Mouse (Mus musculus): ENCODE measurements around the gene Srcap.
"Not testable (repeated sequence)": the region's sequence is repeated elsewhere in the genome, so short reads cannot be mapped to it uniquely, and the experiment has no call there.

Srcap gene

GRCm38 (mm10) chr7:127489982-127490381 is 21.8 kb upstream of the Srcap start:
- no peak for DNase-seq (ENCODE audit: inconsistent age in 2 of 2, low spot score in 1 of 2)

GRCm38 (mm10) chr7:127491846-127492245 is 19.9 kb upstream of the Srcap start:
- DNase-seq (ENCODE audit: inconsistent age in 2 of 2, low spot score in 1 of 2) = no peak

- DNase-seq (ENCODE audit: inconsistent age in 2 of 2, low spot score in 1 of 2) = no peak
Measured at GRCm38 (mm10) chr7:127494648-127495047, 17.1 kb upstream of the Srcap start.

- no peak for DNase-seq (ENCODE audit: inconsistent age in 2 of 2, low spot score in 1 of 2)
Measured at GRCm38 (mm10) chr7:127497382-127497781, 14.4 kb upstream of the Srcap start.

GRCm38 (mm10) chr7:127498407-127498806 is 13.4 kb upstream of the Srcap start:
- peak; percentile 36 to 78 for DNase-seq (ENCODE audit: inconsistent age in 2 of 2, low spot score in 1 of 2)

GRCm38 (mm10) chr7:127508291-127508690 is 3.5 kb upstream of the Srcap start:
- DNase-seq (ENCODE audit: inconsistent age in 2 of 2, low spot score in 1 of 2) = no peak

GRCm38 (mm10) chr7:127509830-127510229 is 2.0 kb upstream of the Srcap start:
- not testable (repeated sequence) for DNase-seq (ENCODE audit: inconsistent age in 2 of 2, low spot score in 1 of 2)

- DNase-seq (ENCODE audit: inconsistent age in 2 of 2, low spot score in 1 of 2) = peak in 1 of 2 experiments; percentile 31
Measured at GRCm38 (mm10) chr7:127511241-127511640, 542 bp upstream of the Srcap start.

GRCm38 (mm10) chr7:127512231-127513015 is 640 bp downstream of the Srcap start:
- DNase-seq (ENCODE audit: inconsistent age in 2 of 2, low spot score in 1 of 2) = peak; percentile 95 to 98

GRCm38 (mm10) chr7:127513016-127513390 is 1.2 kb downstream of the Srcap start:
- peak in 1 of 2 experiments; percentile 45 for DNase-seq (ENCODE audit: inconsistent age in 2 of 2, low spot score in 1 of 2)

- peak; percentile 24 to 79 for DNase-seq (ENCODE audit: inconsistent age in 2 of 2, low spot score in 1 of 2)
Measured at GRCm38 (mm10) chr7:127513781-127514180, 2.0 kb downstream of the Srcap start.

GRCm38 (mm10) chr7:127515846-127516245 is 4.1 kb downstream of the Srcap start:
- DNase-seq (ENCODE audit: inconsistent age in 2 of 2, low spot score in 1 of 2) = no peak

- no peak for DNase-seq (ENCODE audit: inconsistent age in 2 of 2, low spot score in 1 of 2)
Measured at GRCm38 (mm10) chr7:127516344-127516743, 4.6 kb downstream of the Srcap start.

GRCm38 (mm10) chr7:127519284-127519683 is 7.5 kb downstream of the Srcap start, which contains the start of gene Gm42715:
TSS of gene Gm42715 (plus strand) at chr7:127519584.
- DNase-seq (ENCODE audit: inconsistent age in 2 of 2, low spot score in 1 of 2) = no peak

GRCm38 (mm10) chr7:127541671-127542070 is 29.9 kb downstream of the Srcap start:
- DNase-seq (ENCODE audit: inconsistent age in 2 of 2, low spot score in 1 of 2) = no peak

GRCm38 (mm10) chr7:127549116-127549835 is 37.5 kb downstream of the Srcap start:
- peak in 1 of 2 experiments; percentile 60 for DNase-seq (ENCODE audit: inconsistent age in 2 of 2, low spot score in 1 of 2)

- DNase-seq (ENCODE audit: inconsistent age in 2 of 2, low spot score in 1 of 2) = no peak
Measured at GRCm38 (mm10) chr7:127551558-127551957, 39.8 kb downstream of the Srcap start.

GRCm38 (mm10) chr7:127560580-127560979 is 48.8 kb downstream of the Srcap start:
- no peak for DNase-seq (ENCODE audit: inconsistent age in 2 of 2, low spot score in 1 of 2)

GRCm38 (mm10) chr7:127561340-127561858 is 49.6 kb downstream of the Srcap start, which contains the start of gene Tmem265:
TSS of gene Tmem265 (plus strand) at chr7:127561390.
- no peak for DNase-seq (ENCODE audit: inconsistent age in 2 of 2, low spot score in 1 of 2)

- peak; percentile 59 to 82 for DNase-seq (ENCODE audit: inconsistent age in 2 of 2, low spot score in 1 of 2)
Measured at GRCm38 (mm10) chr7:127564381-127565150, 52.8 kb downstream of the Srcap start.

GRCm38 (mm10) chr7:127572895-127573471 is 61.2 kb downstream of the Srcap start, which contains the start of gene Phkg2:
TSS of gene Phkg2 (plus strand) at chr7:127573340.
- DNase-seq (ENCODE audit: inconsistent age in 2 of 2, low spot score in 1 of 2) = peak; percentile 94 to 98
